Mouse (Mus musculus): ENCODE data around the gene Gemin5.

- TF ChIP-seq CTCF (IDR thresholded peaks at IDR 0.05; ENCODE audit: low read depth) (no peak), EP300 (IDR thresholded peaks at IDR 0.05; ENCODE audit: low read depth) (no peak)
Measured at GRCm38 (mm10) chr11:58094766-58095165, 73.6 kb downstream of the Gemin5 start.
